Mouse (Mus musculus): ENCODE measurements at regions not wholly inside any gene's neighbourhood (a gene's known extent, or its start where the extent isn't known, plus 50 kb on each side); places are given as distances from the start of the nearest gene placed in this dataset.

DNA sequence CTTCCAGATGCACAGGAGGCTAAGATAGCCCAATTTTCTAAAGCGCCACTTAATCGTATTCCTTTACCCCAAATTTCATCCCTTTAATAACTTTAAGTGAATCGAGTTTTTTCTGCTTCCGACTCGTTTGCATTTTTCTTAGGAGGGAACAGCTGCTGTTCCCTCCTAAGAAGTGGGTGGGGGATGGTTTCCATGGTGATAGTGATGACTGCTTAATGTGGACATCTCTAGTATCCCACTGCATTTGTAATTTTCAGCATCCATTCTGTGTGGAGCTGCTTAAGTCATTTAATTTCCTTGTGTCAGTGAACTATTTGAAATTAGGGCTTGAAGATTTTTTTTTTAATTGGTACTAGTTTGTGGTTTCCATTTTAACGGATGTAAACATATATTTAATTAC is 567.8 kb upstream of the Adgra3 start:
- no peak for TF ChIP-seq POLR2A (IDR thresholded peaks at IDR 0.05; ENCODE audit: control insufficient read depth in 1 of 2, insufficient read depth in 1 of 2, low read depth in 1 of 2, low read length in 2 of 2, poor library complexity in 1 of 2)
- no peak for TF ChIP-seq CTCF (IDR thresholded peaks at IDR 0.05 in 2 of 3, conservative IDR thresholded peaks at IDR 0.05 in 1 of 3; ENCODE audit: control insufficient read depth in 1 of 3, insufficient read depth in 1 of 3, low read depth in 2 of 3, low read length in 3 of 3, poor library complexity in 1 of 3, severe bottlenecking in 1 of 3)
- no peak for TF ChIP-seq EP300 (IDR thresholded peaks at IDR 0.05; ENCODE audit: low read depth in 1 of 2, low read length in 2 of 2)
- TF ChIP-seq CHD1 (IDR thresholded peaks at IDR 0.05; ENCODE audit: low read depth, low read length): no peak
- no peak for TF ChIP-seq ZNF384 (IDR thresholded peaks at IDR 0.05; ENCODE audit: low read depth, low read length)
- no peak for TF ChIP-seq GATA1 (IDR thresholded peaks at IDR 0.05; ENCODE audit: low read depth, low read length)
- TF ChIP-seq HCFC1 (IDR thresholded peaks at IDR 0.05; ENCODE audit: low read depth, low read length): no peak
